Mouse (Mus musculus): ENCODE data around the gene Fam72a.

- TF ChIP-seq CTCF (IDR thresholded peaks at IDR 0.05; ENCODE audit: borderline replicate concordance, control insufficient read depth, extremely low read depth, insufficient read depth, low read length, poor library complexity) (no peak), POLR2A (IDR thresholded peaks at IDR 0.05; ENCODE audit: control insufficient read depth, extremely low read depth, insufficient read depth, low read length, poor library complexity) (no peak)
Measured at GRCm38 (mm10) chr1:131514197-131514596, 13.5 kb upstream of the Fam72a start.
